Mouse (Mus musculus) MEL (cell line): ENCODE measurements around the gene Cmtm6. TPM values are rescaled to one million over a fixed set of nuclear protein-coding genes. Genes with fewer than 3 reads are reported as not detected.

Experiments used
- DNase-seq: peaks from one replicate; pipeline ENCODE4 v3.0.0; 2011; ENCODE audit warnings: low read depth, low spot score
- H3K27ac ChIP-seq: 2 replicates; pipeline ENCODE4 v1.5.1; 2012; ENCODE audit warnings: low read depth, mild to moderate bottlenecking, control low read depth, low read length, moderate library complexity; ENCODE audit not compliant: control insufficient read depth
- H3K27me3 ChIP-seq, 2 experiments: fragments of 150-350 bp in 1 of 2; sonication (generic) in 1 of 2; 2 replicates each; pipeline ENCODE4 v1.6.1; 2012; ENCODE audit warnings: low read length in 2 of 2, mild to moderate bottlenecking in 2 of 2, improper control_type of control experiment in 1 of 2, moderate library complexity in 1 of 2; ENCODE audit not compliant: insufficient read depth in 2 of 2, control insufficient read depth in 1 of 2
- H3K36me3 ChIP-seq, 2 experiments: 2 replicates each; pipeline ENCODE4 v1.6.1; 2012 to 2014; ENCODE audit warnings: low read length in 2 of 2, improper control_type of control experiment in 1 of 2, inconsistent platforms in 1 of 2, mild to moderate bottlenecking in 1 of 2; ENCODE audit not compliant: insufficient read depth in 2 of 2, control insufficient read depth in 1 of 2
- H3K4me1 ChIP-seq, 2 experiments: fragments of 150-350 bp in 1 of 2; sonication (generic) in 1 of 2; 2 replicates each; pipeline ENCODE4 v1.6.1; 2012; ENCODE audit warnings: low read length in 2 of 2, improper control_type of control experiment in 1 of 2, mild to moderate bottlenecking in 1 of 2; ENCODE audit not compliant: insufficient read depth in 2 of 2, control insufficient read depth in 1 of 2
- H3K4me3 ChIP-seq, 2 experiments: fragments of 150-350 bp in 1 of 2; sonication (generic) in 1 of 2; 2 replicates each; pipeline ENCODE4 v1.5.1; 2012; ENCODE audit warnings: low read depth in 2 of 2, low read length in 2 of 2, mild to moderate bottlenecking in 2 of 2, moderate library complexity in 2 of 2, control low read depth in 1 of 2, improper control_type of control experiment in 1 of 2; ENCODE audit not compliant: control insufficient read depth in 1 of 2, insufficient read depth in 1 of 2
- H3K79me2 ChIP-seq: 2 replicates; pipeline ENCODE4 v1.6.1; 2012; ENCODE audit warnings: mild to moderate bottlenecking, low read length, moderate library complexity; ENCODE audit not compliant: control insufficient read depth, poor library complexity, insufficient read depth
- H3K9ac ChIP-seq: 2 replicates; pipeline ENCODE4 v1.6.1; 2012; ENCODE audit warnings: low read depth, mild to moderate bottlenecking, control low read depth, low read length, moderate library complexity; ENCODE audit not compliant: control insufficient read depth, poor library complexity, severe bottlenecking
- H3K9me3 ChIP-seq: fragments of 150-350 bp; sonication (generic); replicated peaks from 2 replicates; pipeline ENCODE4 v1.6.1; 2012; ENCODE audit warnings: mild to moderate bottlenecking, low read length, improper control_type of control experiment, moderate library complexity; ENCODE audit not compliant: insufficient read depth
- BHLHE40 ChIP-seq: IDR thresholded peaks from 2 replicates; pipeline ENCODE4 v1.6.1; 2012; ENCODE audit warnings: low read depth, mild to moderate bottlenecking, inconsistent platforms, low read length, improper control_type of control experiment, borderline replicate concordance
- CHD1 ChIP-seq: IDR thresholded peaks from 2 replicates; pipeline ENCODE4 v1.6.1; 2012; ENCODE audit warnings: low read depth, mild to moderate bottlenecking, inconsistent platforms, low read length, improper control_type of control experiment
- CTCF ChIP-seq, 3 experiments: IDR thresholded peaks in 2 of 3; conservative IDR thresholded peaks in 1 of 3; 2 replicates each; pipeline ENCODE4 v1.5.1; 2011 to 2012; ENCODE audit warnings: low read length in 3 of 3, low read depth in 2 of 3, mild to moderate bottlenecking in 2 of 3, improper control_type of control experiment in 1 of 3, inconsistent platforms in 1 of 3, mixed read lengths in 1 of 3, moderate library complexity in 1 of 3; ENCODE audit not compliant: control insufficient read depth in 1 of 3, insufficient read depth in 1 of 3, poor library complexity in 1 of 3, severe bottlenecking in 1 of 3
- E2F4 ChIP-seq: IDR thresholded peaks from 2 replicates; pipeline ENCODE4 v1.6.1; 2011; ENCODE audit warnings: low read depth, low read length, improper control_type of control experiment, borderline replicate concordance
- EP300 ChIP-seq, 2 experiments: IDR thresholded peaks; 2 replicates each; pipeline ENCODE4 v1.6.1; 2011; ENCODE audit warnings: improper control_type of control experiment in 2 of 2, low read length in 2 of 2, low read depth in 1 of 2, mild to moderate bottlenecking in 1 of 2
- ETS1 ChIP-seq: IDR thresholded peaks from 2 replicates; pipeline ENCODE4 v1.6.1; 2012; ENCODE audit warnings: low read depth, mild to moderate bottlenecking, inconsistent platforms, low read length, improper control_type of control experiment, moderate library complexity
- GABPA ChIP-seq: IDR thresholded peaks from 2 replicates; pipeline ENCODE4 v1.6.1; 2012; ENCODE audit warnings: low read depth, mild to moderate bottlenecking, inconsistent platforms, low read length, improper control_type of control experiment, moderate library complexity
- HCFC1 ChIP-seq: IDR thresholded peaks from 2 replicates; pipeline ENCODE4 v1.6.1; 2012; ENCODE audit warnings: low read depth, mild to moderate bottlenecking, inconsistent platforms, low read length, improper control_type of control experiment, moderate library complexity
- JUND ChIP-seq: IDR thresholded peaks from 2 replicates; pipeline ENCODE4 v1.6.1; 2011; ENCODE audit warnings: low read depth, mild to moderate bottlenecking, improper control_type of control experiment, low read length
- KAT2A ChIP-seq: conservative IDR thresholded peaks from 2 replicates; pipeline ENCODE4 v1.6.1; 2012; ENCODE audit warnings: low read depth, low read length, improper control_type of control experiment, inconsistent platforms
- MAFK ChIP-seq: IDR thresholded peaks from 2 replicates; pipeline ENCODE4 v1.6.1; 2011; ENCODE audit warnings: low read depth, mild to moderate bottlenecking, low read length, improper control_type of control experiment, borderline replicate concordance
- MYB ChIP-seq: IDR thresholded peaks from 2 replicates; pipeline ENCODE4 v1.6.1; 2011; ENCODE audit warnings: mild to moderate bottlenecking, low read depth, low read length, improper control_type of control experiment
- NELFE ChIP-seq: IDR thresholded peaks from 2 replicates; pipeline ENCODE4 v1.6.1; 2011; ENCODE audit warnings: low read depth, low read length, improper control_type of control experiment
- NRF1 ChIP-seq: IDR thresholded peaks from 2 replicates; pipeline ENCODE4 v1.6.1; 2014; ENCODE audit warnings: low read depth, mild to moderate bottlenecking, inconsistent platforms, low read length, improper control_type of control experiment, moderate library complexity; ENCODE audit not compliant: poor library complexity, insufficient read depth, severe bottlenecking
- RAD21 ChIP-seq: IDR thresholded peaks from 2 replicates; pipeline ENCODE4 v1.6.1; 2011; ENCODE audit warnings: mild to moderate bottlenecking, low read depth, low read length, improper control_type of control experiment
- RCOR1 ChIP-seq: IDR thresholded peaks from 2 replicates; pipeline ENCODE4 v1.6.1; 2012; ENCODE audit warnings: low read depth, mild to moderate bottlenecking, inconsistent platforms, low read length, improper control_type of control experiment
- SIN3A ChIP-seq: IDR thresholded peaks from 2 replicates; pipeline ENCODE4 v1.6.1; 2012; ENCODE audit warnings: low read length, improper control_type of control experiment, inconsistent platforms
- SMC3 ChIP-seq: IDR thresholded peaks from 2 replicates; pipeline ENCODE4 v1.6.1; 2011; ENCODE audit warnings: low read depth, low read length, improper control_type of control experiment
- TBP ChIP-seq: IDR thresholded peaks from 2 replicates; pipeline ENCODE4 v1.8.0; 2011; ENCODE audit warnings: low read depth, low read length, improper control_type of control experiment
- UBTF ChIP-seq: IDR thresholded peaks from 2 replicates; pipeline ENCODE4 v1.6.1; 2012; ENCODE audit warnings: low read depth, mild to moderate bottlenecking, inconsistent platforms, low read length, improper control_type of control experiment, moderate library complexity, borderline replicate concordance; ENCODE audit not compliant: insufficient read depth
- USF1 ChIP-seq: IDR thresholded peaks from 2 replicates; pipeline ENCODE4 v1.6.1; 2014; ENCODE audit warnings: low read depth, mild to moderate bottlenecking, inconsistent platforms, low read length, improper control_type of control experiment, moderate library complexity
- USF2 ChIP-seq, 2 experiments: IDR thresholded peaks; 2 replicates each; pipeline ENCODE4 v1.6.1; 2011 to 2012; ENCODE audit warnings: improper control_type of control experiment in 2 of 2, low read length in 2 of 2, borderline replicate concordance in 1 of 2, inconsistent platforms in 1 of 2, low read depth in 1 of 2, mild to moderate bottlenecking in 1 of 2; ENCODE audit not compliant: insufficient read depth in 1 of 2
- ZC3H11A ChIP-seq: IDR thresholded peaks from 2 replicates; pipeline ENCODE4 v1.6.1; 2012; ENCODE audit warnings: low read depth, mild to moderate bottlenecking, inconsistent platforms, low read length, improper control_type of control experiment
- ZKSCAN1 ChIP-seq: IDR thresholded peaks from 2 replicates; pipeline ENCODE4 v1.6.1; 2012; ENCODE audit warnings: low read depth, mild to moderate bottlenecking, inconsistent platforms, low read length, improper control_type of control experiment, moderate library complexity
- ZMIZ1 ChIP-seq: IDR thresholded peaks from 2 replicates; pipeline ENCODE4 v1.6.1; 2012; ENCODE audit warnings: low read depth, mild to moderate bottlenecking, inconsistent platforms, low read length, improper control_type of control experiment, moderate library complexity
- ZNF384 ChIP-seq: IDR thresholded peaks from 2 replicates; pipeline ENCODE4 v1.6.1; 2012; ENCODE audit warnings: low read depth, mild to moderate bottlenecking, inconsistent platforms, low read length, improper control_type of control experiment
- polyA plus RNA-seq, 2 experiments: library from polyadenylated mRNA; stranded (reverse) in 1 of 2; unstranded in 1 of 2; fragments of >175 nt in 1 of 2; fragments of >200 nt in 1 of 2; gene quantifications; 2 replicates each; pipeline versions ENCODE4 v1.2.1 to v1.2.4; 2012; ENCODE audit warnings: low replicate concordance in 2 of 2, low read depth in 1 of 2; ENCODE audit not compliant: insufficient read length in 2 of 2, insufficient read depth in 1 of 2, missing spikeins in 1 of 2
- total RNA-seq: library from RNA; depleted of rRNA; stranded (reverse); fragments of 300-350 nt; gene quantifications from 2 replicates; pipeline ENCODE4 v1.2.3, GENCODE M21; 2012

The Cmtm6 gene
- total and polyA plus RNA-seq, 3 experiments: 17.6 to 21.7 TPM; not detected in 1

- no peak for DNase-seq
- H3K27me3 ChIP-seq: no peaks in the 10 kb centered on the region
- TF ChIP-seq ZMIZ1: no peak
- no peak for TF ChIP-seq EP300 (IDR thresholded peaks at IDR 0.05; ENCODE audit: low read depth in 1 of 2, low read length in 2 of 2)
- TF ChIP-seq E2F4: no peak
- no peak for TF ChIP-seq MYB
- TF ChIP-seq NELFE: no peak
- TF ChIP-seq USF1: no peak
- TF ChIP-seq ETS1: no peak
- TF ChIP-seq SMC3: no peak
- TF ChIP-seq JUND: no peak
- no peak for TF ChIP-seq MAFK
- no peak for TF ChIP-seq ZC3H11A
- no peak for TF ChIP-seq BHLHE40
- TF ChIP-seq NRF1: no peak
- no peak for TF ChIP-seq KAT2A
- no peak overlapping the region for H3K9ac ChIP-seq
- no peaks in the 10 kb centered on the region for H3K9me3 ChIP-seq
- no peaks in the 10 kb centered on the region for H3K4me1 ChIP-seq
- H3K79me2 ChIP-seq: no peaks in the 10 kb centered on the region
- H3K36me3 ChIP-seq: peaks cover 0 to 8% of the 10 kb centered on the region in 2 experiments; a peak in 2 of 4 replicates
- H3K27ac ChIP-seq: no peak overlapping the region
- no peak overlapping the region for H3K4me3 ChIP-seq
Observed at GRCm38 (mm10) chr9:114716677-114717331, 14.1 kb upstream of the Cmtm6 start.

DNA sequence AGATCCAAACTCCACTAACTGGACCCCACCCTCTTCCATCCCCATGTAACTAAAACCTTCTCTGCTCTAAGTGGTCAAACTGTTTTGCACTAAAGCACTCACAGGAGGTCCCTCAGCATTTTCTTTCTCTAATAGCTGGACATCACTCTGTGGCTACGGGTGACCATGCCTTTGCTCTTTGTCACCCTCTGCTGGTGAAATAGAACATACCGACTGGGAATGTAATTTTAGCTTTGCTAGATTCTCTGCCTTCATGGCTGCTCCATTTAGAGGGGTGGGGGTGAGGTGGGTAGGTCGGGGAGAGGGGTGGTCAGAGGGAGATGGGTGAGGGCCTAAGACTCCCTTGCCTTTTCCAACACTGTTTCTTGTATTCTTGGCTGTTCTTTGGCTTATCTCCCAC is 3.6 kb upstream of the Cmtm6 start:
- no peaks in the 10 kb centered on the region for H3K27me3 ChIP-seq
- peaks cover 3 to 7% of the 10 kb centered on the region in 2 experiments; a peak in 3 of 4 replicates for H3K36me3 ChIP-seq
- H3K79me2 ChIP-seq: peaks cover 7% of the 10 kb centered on the region
- TF ChIP-seq RCOR1 (no peak), GABPA (no peak), RAD21 (peak; percentile 37), TBP (no peak), CHD1 (no peak), ZKSCAN1 (no peak), JUND (no peak), MAFK (no peak), ZC3H11A (no peak), ETS1 (no peak), ZMIZ1 (no peak), USF2 (IDR thresholded peaks at IDR 0.05; ENCODE audit: borderline replicate concordance in 1 of 2, insufficient read depth in 1 of 2, low read depth in 1 of 2, low read length in 2 of 2) (no peak), SIN3A (no peak), CTCF (IDR thresholded peaks at IDR 0.05 in 2 of 3, conservative IDR thresholded peaks at IDR 0.05 in 1 of 3; ENCODE audit: control insufficient read depth in 1 of 3, insufficient read depth in 1 of 3, low read depth in 2 of 3, low read length in 3 of 3, poor library complexity in 1 of 3, severe bottlenecking in 1 of 3) (peak; percentile 61 to 91 (median 75)), ZNF384 (no peak), UBTF (no peak), HCFC1 (no peak), SMC3 (peak; percentile 67), KAT2A (no peak), EP300 (IDR thresholded peaks at IDR 0.05; ENCODE audit: low read depth in 1 of 2, low read length in 2 of 2) (no peak)
- peak; percentile 58 for DNase-seq
- H3K4me3 ChIP-seq: no peak overlapping the region
- H3K9ac ChIP-seq: no peak overlapping the region
- no peaks in the 10 kb centered on the region for H3K9me3 ChIP-seq
- peaks cover 2 to 12% of the 10 kb centered on the region in 2 experiments; a peak in 3 of 4 replicates for H3K4me1 ChIP-seq
- no peak overlapping the region for H3K27ac ChIP-seq
